Mouse (Mus musculus) bone marrow macrophage, adult 2 months (primary cell): ENCODE measurements around the gene Greb1.

ENCODE experiments used
- CTCF ChIP-seq: IDR thresholded peaks from 2 replicates; pipeline ENCODE4 v1.5.1; 2012; ENCODE audit warnings: low read depth, mild to moderate bottlenecking, low read length, moderate library complexity
- POLR2A ChIP-seq: IDR thresholded peaks from 2 replicates; pipeline ENCODE4 v1.6.1; 2012; ENCODE audit warnings: mild to moderate bottlenecking, low read depth, low read length, borderline replicate concordance

GRCm38 (mm10) chr12:16800259-16800958 lies at the start of gene Greb1:
- TF ChIP-seq POLR2A = no peak
- no peak for TF ChIP-seq CTCF
